Mouse (Mus musculus) limb, embryonic 14.5 days (tissue): Measurements from ENCODE around the gene Ddrgk1. TPM values are rescaled to one million over a fixed set of nuclear protein-coding genes. Genes with fewer than 3 reads are reported as not detected.
"Not testable (repeated sequence)": the region's sequence is repeated elsewhere in the genome, so short reads cannot be mapped to it uniquely, and the experiment has no call there.

Experiments used
- ATAC-seq: fragments of 200-750 bp; cut with Nextera tagmentation; 2 replicates; pipeline ENCODE4 v1.8.0; 2017; ENCODE audit warnings: low read depth, moderate number of reproducible peaks, moderate TSS enrichment; ENCODE audit not compliant: low FRiP score
- DNase-seq: peaks from one replicate; pipeline ENCODE4 v3.0.0-alpha.2; 2015; ENCODE audit warnings: low spot score
- H3K27ac ChIP-seq: fragments of 300-500 bp; sonication (generic); replicated peaks from 2 replicates; pipeline ENCODE4 v1.5.1; 2014; ENCODE audit warnings: low read depth, mild to moderate bottlenecking, low read length, moderate library complexity, mixed read lengths
- H3K27me3 ChIP-seq: fragments of 300-500 bp; sonication (generic); 2 replicates; pipeline ENCODE4 v1.6.1; 2014; ENCODE audit warnings: low read length, mixed read lengths; ENCODE audit not compliant: control insufficient read depth, insufficient read depth
- H3K36me3 ChIP-seq: fragments of 300-500 bp; sonication (generic); 2 replicates; pipeline ENCODE4 v1.6.1; 2014; ENCODE audit warnings: mild to moderate bottlenecking, low read length, moderate library complexity, mixed read lengths; ENCODE audit not compliant: control insufficient read depth, insufficient read depth
- H3K4me1 ChIP-seq: fragments of 300-500 bp; sonication (generic); 2 replicates; pipeline ENCODE4 v1.6.1; 2014; ENCODE audit warnings: antibody characterized with exemption, low read length, mixed read lengths; ENCODE audit not compliant: control insufficient read depth, insufficient read depth
- H3K4me2 ChIP-seq: fragments of 300-500 bp; sonication (generic); replicated peaks from 2 replicates; pipeline ENCODE4 v1.6.1; 2014; ENCODE audit warnings: low read depth, mild to moderate bottlenecking, low read length, moderate library complexity; ENCODE audit not compliant: severe bottlenecking
- H3K4me3 ChIP-seq: fragments of 300-500 bp; sonication (generic); replicated peaks from 2 replicates; pipeline ENCODE4 v1.5.1; 2014; ENCODE audit warnings: low read length
- H3K9ac ChIP-seq: fragments of 300-500 bp; sonication (generic); 2 replicates; pipeline ENCODE4 v1.6.1; 2014; ENCODE audit warnings: mild to moderate bottlenecking, low read depth, low read length, moderate library complexity; ENCODE audit not compliant: severe bottlenecking
- H3K9me3 ChIP-seq: fragments of 300-500 bp; sonication (generic); 2 replicates; pipeline ENCODE4 v1.6.1; 2016; ENCODE audit warnings: low read length; ENCODE audit not compliant: control insufficient read depth
- POLR2A ChIP-seq: fragments of 200-500 bp; IDR thresholded peaks from 2 replicates; pipeline ENCODE4 v1.8.0; 2012; ENCODE audit warnings: inconsistent platforms, mild to moderate bottlenecking, moderate library complexity, borderline replicate concordance; ENCODE audit not compliant: insufficient read depth, insufficient read length; ENCODE audit errors: extremely low read depth
- WGBS: fragments of 180-500 bp; shearing (Covaris S2); extraction: QIAGEN DNeasy Blood & Tissue Kit; methylation state at CpG from one replicate; pipeline ENCODE4 v1.1.7; 2014; 5-methylcytosine and 5-hydroxymethylcytosine counted together
- polyA plus RNA-seq, 2 experiments: library from polyadenylated mRNA; depleted of rRNA in 1 of 2; stranded (reverse) in 1 of 2; unstranded in 1 of 2; fragments of >200 nt; fragmentation: Nextera tagmentation in 1 of 2; extraction: Ambion mirVana in 1 of 2; gene quantifications; 2 replicates each; pipeline versions ENCODE4 v1.2.1 to v1.2.3; 2012 to 2014

The Ddrgk1 gene
- polyA plus RNA-seq, 2 experiments: 53.7 to 58.5 TPM

DNA sequence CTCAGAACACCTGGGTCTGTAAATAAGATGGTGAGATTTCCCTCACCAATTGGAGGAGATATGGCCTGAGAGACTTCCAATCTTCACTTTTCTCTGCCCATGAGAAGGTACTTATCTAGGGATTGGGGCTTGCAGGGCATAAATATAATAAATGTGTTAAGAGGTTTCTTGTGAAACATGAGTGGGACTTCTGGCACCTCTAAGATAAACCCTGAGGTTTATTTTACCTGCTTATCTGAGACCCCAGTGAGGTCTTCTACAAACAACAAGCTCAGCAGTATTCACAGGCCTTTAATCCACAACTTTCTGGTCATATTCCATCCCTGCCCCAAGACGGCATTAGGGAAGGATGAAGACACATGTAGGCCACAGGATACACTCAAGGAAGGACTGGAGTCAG, 10.7 kb downstream of the Ddrgk1 start:
- Histone ChIP-seq H3K27ac (no peak overlapping the region), H3K4me1 (no peaks in the 10 kb centered on the region), H3K9me3 (no peaks in the 10 kb centered on the region), H3K4me2 (no peak overlapping the region), H3K4me3 (no peak overlapping the region), H3K27me3 (no peaks in the 10 kb centered on the region), H3K9ac (no peak overlapping the region), H3K36me3 (peaks cover 70% of the 10 kb centered on the region)
- WGBS: 89% methylated on average over 1 of the region's 1 CpGs
- DNase-seq (no peak), ATAC-seq (no peak)
- TF ChIP-seq POLR2A: no peak

DNA sequence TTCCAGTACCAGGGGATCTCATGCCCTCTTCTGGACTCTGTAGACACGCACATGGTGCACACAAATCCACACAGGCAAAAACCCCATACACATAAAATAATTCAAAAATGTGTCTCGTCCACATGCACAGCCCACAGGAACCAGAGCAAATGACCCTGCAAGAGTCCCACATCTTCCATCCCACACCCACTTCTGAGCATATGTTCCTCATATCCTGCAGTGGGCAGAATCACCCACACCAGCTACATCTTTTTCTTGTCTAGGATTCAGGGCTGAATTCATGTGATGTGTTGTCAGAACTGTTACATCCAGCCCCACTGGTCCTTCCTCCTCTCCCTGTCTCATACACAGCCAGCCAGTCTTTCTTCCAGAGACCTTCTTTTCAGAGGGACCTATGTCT, 11.2 kb downstream of the Ddrgk1 start:
- H3K4me2 ChIP-seq: no peak overlapping the region
- WGBS: 83% methylated on average over 2 of the region's 2 CpGs
- no peaks in the 10 kb centered on the region for H3K4me1 ChIP-seq
- H3K4me3 ChIP-seq: no peak overlapping the region
- TF ChIP-seq POLR2A: no peak
- no peaks in the 10 kb centered on the region for H3K9me3 ChIP-seq
- ATAC-seq: no peak
- peaks cover 65% of the 10 kb centered on the region for H3K36me3 ChIP-seq
- H3K27me3 ChIP-seq: no peaks in the 10 kb centered on the region
- DNase-seq: no peak
- no peak overlapping the region for H3K27ac ChIP-seq
- H3K9ac ChIP-seq: no peak overlapping the region

DNA sequence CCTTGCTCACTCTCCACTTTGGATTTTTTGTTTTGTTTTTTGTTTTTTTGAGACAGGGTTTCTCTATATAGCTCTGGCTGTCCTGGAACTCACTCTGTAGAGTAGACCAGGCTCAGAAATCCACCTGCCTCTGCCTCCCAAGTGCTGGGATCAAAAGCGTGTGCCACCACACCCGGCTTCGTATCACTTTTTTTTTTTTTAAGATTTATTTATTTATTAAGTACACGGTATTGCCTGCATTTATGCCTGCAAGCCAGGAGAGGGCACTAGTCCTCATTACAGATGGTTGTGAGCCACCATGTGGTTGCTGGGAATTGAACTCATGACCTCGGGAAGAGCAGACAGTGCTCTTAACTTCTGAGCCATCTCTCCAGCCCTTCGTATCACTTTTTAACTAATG, 15.4 kb downstream of the Ddrgk1 start:
- ATAC-seq, H3K4me2 ChIP-seq, H3K9me3 ChIP-seq, H3K9ac ChIP-seq, H3K27me3 ChIP-seq, DNase-seq, H3K27ac ChIP-seq, H3K4me1 ChIP-seq, H3K4me3 ChIP-seq: not testable (repeated sequence)
- 81% methylated on average over 6 of the region's 6 CpGs for WGBS
- peaks cover 24% of the 10 kb centered on the region for H3K36me3 ChIP-seq

DNA sequence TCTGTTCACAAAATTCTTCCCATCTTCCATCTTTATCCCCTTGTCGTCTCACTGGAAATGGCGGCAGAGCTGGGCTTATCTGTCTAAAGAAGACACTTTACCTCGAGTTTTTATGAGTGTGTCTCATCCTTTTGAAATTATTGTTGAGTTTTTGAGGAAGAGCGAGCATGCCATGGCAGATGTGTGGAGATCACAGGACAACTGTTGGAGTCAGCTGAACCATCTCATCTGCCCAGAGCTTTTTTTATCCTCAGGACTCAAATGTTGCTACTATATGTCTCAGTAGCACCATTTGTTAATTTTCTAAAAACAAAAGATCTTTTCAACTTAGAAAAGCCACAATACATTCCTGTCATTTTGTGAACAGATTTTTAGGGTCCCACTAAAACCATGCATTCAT, 19.3 kb downstream of the Ddrgk1 start:
- Histone ChIP-seq H3K4me3 (no peak overlapping the region), H3K9me3 (no peaks in the 10 kb centered on the region), H3K4me2 (no peak overlapping the region), H3K36me3 (peaks cover 2% of the 10 kb centered on the region; the same call in 1 of the 2 replicates), H3K4me1 (peaks cover 11% of the 10 kb centered on the region; the same call in 1 of the 2 replicates), H3K9ac (no peak overlapping the region), H3K27ac (no peak overlapping the region), H3K27me3 (no peaks in the 10 kb centered on the region)
- 83% methylated on average over 4 of the region's 4 CpGs for whole genome bisulfite sequencing
- DNase-seq: no peak
- no peak for ATAC-seq
- no peak for TF ChIP-seq POLR2A

DNA sequence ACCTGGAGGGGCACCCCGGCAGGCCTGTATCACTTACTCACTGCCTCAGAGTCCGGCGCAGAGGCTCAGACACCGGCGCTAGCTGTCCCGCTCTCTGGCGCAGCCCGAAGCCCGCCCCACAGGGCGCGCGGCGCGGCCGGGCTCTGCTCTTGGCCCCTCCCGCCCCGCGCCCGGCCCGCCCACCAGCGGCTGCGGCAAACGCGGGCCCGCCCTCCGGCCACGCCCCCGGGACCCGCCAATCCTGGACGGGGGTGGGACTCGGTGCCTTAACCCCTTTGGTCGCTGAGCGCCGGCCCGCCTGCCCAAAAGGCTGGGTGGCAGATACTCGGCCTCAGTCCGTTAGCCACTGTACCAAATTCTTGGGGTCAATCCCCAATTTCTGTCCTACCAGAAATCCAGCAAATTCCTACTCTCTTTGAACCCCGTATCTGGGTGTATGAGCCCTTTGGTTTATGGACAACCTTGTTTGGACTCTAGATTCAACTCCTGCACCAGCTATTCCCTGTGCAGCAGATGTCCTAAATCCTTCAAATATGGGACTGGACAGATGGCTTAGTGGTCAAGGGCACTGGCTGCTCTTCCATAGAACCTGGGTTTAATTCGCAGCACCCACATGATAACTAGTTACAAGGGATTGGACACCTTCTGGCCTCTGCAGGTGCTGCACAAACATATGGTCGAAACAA, 21.6 kb downstream of the Ddrgk1 start, which contains the start of gene Lzts3:
TSS of gene Lzts3 (minus strand) at position 120 of the 686 bp plus-strand sequence.
- Histone ChIP-seq H3K27ac (0 out of 2 replicates have a peak within 1 kb of the TSS, but pooled peaks have one; percentile 38), H3K9me3 (no peaks in the 10 kb centered on the region), H3K4me1 (peaks cover 11% of the 10 kb centered on the region; the same call in 1 of the 2 replicates), H3K36me3 (no peaks in the 10 kb centered on the region), H3K9ac (peak within 1 kb of the TSS; percentile 68), H3K4me3 (peak within 1 kb of the TSS; percentile 71), H3K4me2 (peak within 1 kb of the TSS; percentile 97), H3K27me3 (no peaks in the 10 kb centered on the region)
- DNase-seq (peak; percentile 88), ATAC-seq (peak; percentile 96)
- 3% methylated on average over 34 of the region's 40 CpGs for WGBS
- no peak for TF ChIP-seq POLR2A
